Mouse (Mus musculus) heart, adult 2 months (tissue): ENCODE measurements around the gene Pax8.

ENCODE experiments used
- CTCF ChIP-seq: fragments of 200-600 bp; IDR thresholded peaks from 2 replicates; pipeline ENCODE4 v1.8.1; 2022; ENCODE audit warnings: antibody characterized with exemption, mild to moderate bottlenecking, moderate library complexity
- POLR2A ChIP-seq: fragments of 200-500 bp; IDR thresholded peaks from 2 replicates; pipeline ENCODE4 v1.6.1; 2011; ENCODE audit warnings: mild to moderate bottlenecking, low read depth, low read length, control low read depth; ENCODE audit not compliant: insufficient read depth

GRCm38 (mm10) chr2:24443256-24443790 is 32.1 kb downstream of the Pax8 start:
- TF ChIP-seq CTCF = no peak
- TF ChIP-seq POLR2A = no peak
